Mouse (Mus musculus): ENCODE measurements at regions not wholly inside any gene's neighbourhood (a gene's known extent, or its start where the extent isn't known, plus 50 kb on each side); places are given as distances from the start of the nearest gene placed in this dataset.

- DNase-seq (ENCODE audit: low read depth, low spot score): peak; percentile 65
Measured at GRCm38 (mm10) chr10:71485063-71485762, 137.7 kb downstream of the Ipmk start.

GRCm38 (mm10) chr10:71489791-71490190, 142.2 kb downstream of the Ipmk start:
- no peak for DNase-seq (ENCODE audit: low read depth, low spot score)

- DNase-seq (ENCODE audit: low read depth, low spot score): no peak
Measured at GRCm38 (mm10) chr10:71502096-71502495, 154.5 kb downstream of the Ipmk start.

DNA sequence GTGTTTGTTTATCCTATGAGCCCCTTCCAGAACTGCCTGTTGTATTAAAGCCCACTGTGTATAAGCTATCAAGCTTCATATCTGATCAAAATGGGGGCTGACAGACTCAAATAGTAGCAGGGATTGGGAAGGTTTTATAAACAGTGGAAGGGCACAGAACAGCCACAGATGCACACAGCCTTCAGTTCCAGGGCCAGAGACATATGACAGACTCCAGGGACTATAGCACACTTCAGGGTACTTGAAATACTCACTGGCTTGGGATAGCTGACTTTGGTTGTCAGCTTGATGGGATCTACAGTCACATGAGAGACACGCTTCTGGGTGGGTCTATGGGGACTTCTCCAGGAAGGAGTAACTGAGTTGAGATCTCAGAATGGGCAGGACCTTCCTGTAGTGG, 156.7 kb downstream of the Ipmk start:
- DNase-seq (ENCODE audit: low read depth, low spot score): no peak

DNA sequence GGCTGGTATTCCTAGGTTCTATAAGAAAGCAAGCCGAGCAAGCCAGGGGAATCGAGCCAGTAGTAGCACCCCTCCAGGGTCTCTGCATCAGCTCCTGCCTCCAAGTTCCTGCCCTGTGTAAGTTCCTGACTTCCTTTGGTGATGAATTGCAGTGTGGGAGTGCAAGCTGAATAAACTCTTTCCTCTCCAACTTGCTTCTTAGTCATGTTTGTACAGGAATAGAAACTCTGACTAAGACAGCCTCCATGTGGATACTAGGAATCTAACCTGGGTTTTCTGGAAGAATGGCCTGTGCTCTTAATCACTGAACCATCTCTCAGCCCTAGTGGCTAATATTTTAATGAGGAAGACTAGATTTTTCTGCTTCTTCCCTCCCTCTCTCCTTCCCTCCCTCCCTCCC, 177.7 kb downstream of the Ipmk start:
- DNase-seq (ENCODE audit: low read depth, low spot score): peak; percentile 70

DNA sequence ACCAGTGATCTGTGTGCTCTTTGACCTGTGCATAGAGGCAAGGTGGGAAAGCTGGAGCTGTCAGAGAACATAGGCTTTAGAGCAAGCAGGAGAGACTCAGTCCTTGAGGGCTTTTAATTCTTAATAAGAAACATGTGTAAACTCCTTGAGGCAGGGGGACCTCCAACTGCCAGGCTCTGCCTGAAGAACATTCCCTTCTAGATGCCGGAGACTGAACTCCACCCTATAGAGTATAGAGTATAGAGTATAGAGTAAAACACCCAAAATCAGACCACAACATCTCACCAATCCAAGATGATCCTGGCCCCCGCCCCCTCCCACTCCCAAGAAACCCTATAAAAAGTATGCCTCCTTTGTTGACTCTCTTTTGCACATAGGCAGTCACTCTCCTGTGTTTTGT, 186.2 kb downstream of the Ipmk start:
- DNase-seq (ENCODE audit: low read depth, low spot score): no peak

- no peak for DNase-seq (ENCODE audit: low read depth, low spot score)
Measured at GRCm38 (mm10) chr10:71545489-71545888, 197.9 kb downstream of the Ipmk start.

DNA sequence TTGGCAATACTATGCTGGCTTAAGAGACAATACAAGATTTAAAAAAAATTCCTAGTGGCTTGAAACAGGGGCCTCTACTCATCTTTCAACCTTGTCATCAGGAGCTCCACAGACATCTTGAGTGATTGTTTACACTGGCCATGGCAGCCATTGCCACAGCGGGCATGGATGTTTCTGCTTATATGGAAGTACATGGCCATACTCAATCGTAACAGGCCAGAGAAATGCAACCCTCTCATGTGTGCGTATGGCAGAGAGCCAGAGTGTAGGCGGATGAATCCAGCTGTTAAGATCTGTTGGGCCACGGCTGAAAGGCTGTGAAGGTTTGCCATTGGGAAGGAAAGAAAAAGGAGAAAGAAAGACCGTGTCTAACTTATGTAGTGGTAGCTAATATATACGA, 198.9 kb downstream of the Ipmk start:
- DNase-seq (ENCODE audit: low read depth, low spot score): no peak

GRCm38 (mm10) chr10:71583716-71584115, 236.2 kb downstream of the Ipmk start:
- DNase-seq (ENCODE audit: low read depth, low spot score): no peak

DNA sequence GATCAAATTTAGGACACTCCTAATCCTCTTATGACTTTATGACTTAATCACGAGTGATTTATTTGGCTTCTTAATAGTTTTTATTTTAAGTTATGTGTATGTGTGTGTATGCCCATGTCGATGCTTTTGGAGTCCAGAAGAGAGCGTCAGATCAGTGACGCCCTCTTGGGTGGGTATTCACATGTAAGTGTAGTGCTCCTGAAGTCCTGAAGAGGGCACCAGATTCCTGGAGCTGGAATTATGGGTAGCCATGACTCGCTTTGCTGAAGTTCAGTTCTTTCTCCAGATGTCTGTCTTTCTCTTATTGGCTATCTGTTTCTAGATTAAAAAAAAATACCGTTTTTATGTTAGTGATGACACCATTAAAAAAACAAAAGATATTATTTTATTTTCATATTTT, 251.0 kb downstream of the Ipmk start:
- no peak for DNase-seq (ENCODE audit: low read depth, low spot score)

DNA sequence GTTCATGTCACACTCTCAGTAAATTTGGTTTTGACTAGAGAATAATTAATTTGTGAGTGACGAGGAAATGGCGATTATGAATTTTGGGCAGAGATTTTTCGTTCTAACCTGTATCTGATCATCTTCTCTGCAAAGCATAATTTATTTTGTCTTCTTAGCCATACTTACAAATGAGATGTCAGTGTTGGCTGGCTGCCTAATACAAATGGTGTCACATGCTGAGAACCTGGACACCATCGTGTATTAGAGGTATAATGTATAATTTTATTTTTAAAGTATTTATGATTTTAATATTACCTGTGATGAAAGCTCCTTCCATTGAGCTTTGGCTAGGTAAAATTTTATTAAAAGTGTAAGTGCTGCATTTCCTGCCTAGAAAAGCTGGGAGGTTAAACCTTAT, 266.2 kb downstream of the Ipmk start:
- DNase-seq (ENCODE audit: low read depth, low spot score): no peak

DNA sequence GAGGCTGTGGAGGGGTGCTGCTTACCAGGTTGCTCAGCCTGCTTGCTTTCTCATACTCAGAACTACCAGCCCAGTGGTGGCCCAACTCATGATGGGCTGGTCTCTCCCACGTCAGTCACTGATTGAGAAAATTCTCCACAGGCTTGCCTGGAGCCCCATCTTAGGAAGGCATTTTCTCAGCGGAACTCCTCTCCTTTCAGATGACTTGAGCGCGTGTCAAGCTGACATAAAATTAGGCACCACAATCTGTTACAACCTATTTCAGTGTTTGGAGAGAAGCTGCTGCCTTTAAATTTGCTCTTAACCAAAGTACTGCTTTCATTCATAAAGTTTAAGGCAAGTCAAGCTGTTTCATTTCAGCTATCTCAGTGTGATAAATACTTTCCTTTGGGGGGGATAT, 269.6 kb downstream of the Ipmk start:
- peak; percentile 63 for DNase-seq (ENCODE audit: low read depth, low spot score)

- no peak for DNase-seq (ENCODE audit: low read depth, low spot score)
Measured at GRCm38 (mm10) chr10:71646071-71646470, 298.5 kb downstream of the Ipmk start.

DNA sequence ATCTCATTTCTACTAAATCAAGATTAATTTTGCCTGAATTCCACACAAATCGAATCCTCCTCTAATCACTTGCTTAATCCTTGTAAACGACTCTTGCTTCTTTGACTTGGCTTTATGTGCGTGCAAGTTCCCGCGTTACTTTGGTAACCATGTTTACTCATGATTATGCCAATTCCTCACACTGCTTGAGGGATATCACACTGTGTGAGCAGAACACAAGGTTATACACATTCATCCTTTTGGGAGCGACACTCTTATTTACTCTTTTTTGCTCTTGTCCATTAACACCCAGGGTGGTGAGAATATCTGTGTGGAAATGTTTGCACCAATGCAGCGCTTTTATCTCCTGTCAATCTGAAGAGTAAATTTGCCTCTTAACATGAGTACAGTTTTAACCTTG, 310.0 kb downstream of the Ipmk start:
- DNase-seq (ENCODE audit: low read depth, low spot score): no peak

- DNase-seq (ENCODE audit: low read depth, low spot score): peak; percentile 34
Measured at GRCm38 (mm10) chr10:71663545-71663944, 316.0 kb downstream of the Ipmk start.

GRCm38 (mm10) chr10:71667160-71667571, 319.6 kb downstream of the Ipmk start:
- DNase-seq (ENCODE audit: low read depth, low spot score): peak; percentile 83

DNA sequence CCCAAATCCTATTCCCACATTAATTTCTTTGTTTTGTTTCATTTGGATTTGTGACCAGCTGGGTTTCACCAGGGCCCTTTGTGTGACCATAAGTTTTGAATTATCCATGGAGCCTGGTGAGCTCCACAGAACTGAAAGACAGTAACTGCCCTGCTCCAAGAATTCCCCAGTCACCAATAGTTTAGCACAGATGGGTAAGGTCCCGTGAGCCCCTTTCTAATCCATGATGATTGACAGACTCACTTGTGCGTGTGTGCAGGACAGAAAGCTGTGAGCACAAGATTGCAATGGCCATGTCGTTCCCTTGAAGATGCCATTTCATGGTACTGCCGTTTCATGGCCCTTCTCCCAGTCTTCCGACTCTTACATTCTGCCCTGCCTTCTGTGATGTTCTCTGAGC, 331.7 kb downstream of the Ipmk start:
- no peak for DNase-seq (ENCODE audit: low read depth, low spot score)

DNA sequence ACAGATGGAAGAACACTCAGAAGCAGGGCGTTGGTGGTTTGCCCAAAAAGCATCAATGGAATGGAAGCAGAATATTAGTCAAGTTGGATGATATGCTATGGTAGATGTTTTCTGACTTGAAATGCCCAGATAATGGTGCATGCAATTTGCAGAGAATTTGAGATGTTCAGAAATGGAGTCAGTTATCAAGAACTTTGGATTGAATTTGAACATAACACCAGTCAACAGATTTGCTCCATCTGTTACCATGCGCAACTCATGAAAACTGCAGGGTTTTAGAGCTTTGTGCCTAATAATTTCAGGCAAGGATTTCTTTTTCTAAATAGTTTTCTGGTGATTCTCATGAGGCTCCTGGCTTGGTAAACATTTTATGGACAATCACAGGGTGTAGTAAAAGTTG, 365.9 kb downstream of the Ipmk start:
- DNase-seq (ENCODE audit: low read depth, low spot score): peak; percentile 26

- no peak for DNase-seq (ENCODE audit: low read depth, low spot score)
Measured at GRCm38 (mm10) chr10:71727746-71728145, 380.2 kb downstream of the Ipmk start.

DNA sequence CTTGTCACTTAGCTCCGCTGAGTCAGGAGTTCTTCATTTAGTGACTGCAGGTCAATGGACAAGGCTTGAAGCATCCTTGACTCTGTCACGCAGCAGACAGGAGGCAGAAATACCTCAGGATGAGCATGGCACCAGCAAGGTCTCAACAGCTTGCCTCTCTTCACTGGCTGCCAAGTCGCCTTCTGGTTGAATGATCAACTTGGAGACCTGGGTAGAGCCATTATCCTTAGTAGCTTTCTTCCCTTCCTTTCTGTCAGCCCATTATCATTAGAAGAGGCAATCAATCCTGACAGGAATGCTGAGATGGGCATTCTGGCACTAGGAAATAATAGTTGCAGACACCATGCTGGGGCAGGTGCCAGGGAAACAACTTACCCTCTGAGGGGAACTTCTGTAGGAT, 386.3 kb downstream of the Ipmk start:
- DNase-seq (ENCODE audit: low read depth, low spot score): peak; percentile 15

- DNase-seq (ENCODE audit: low read depth, low spot score): no peak
Measured at GRCm38 (mm10) chr10:71734481-71734880, 386.9 kb downstream of the Ipmk start.

DNA sequence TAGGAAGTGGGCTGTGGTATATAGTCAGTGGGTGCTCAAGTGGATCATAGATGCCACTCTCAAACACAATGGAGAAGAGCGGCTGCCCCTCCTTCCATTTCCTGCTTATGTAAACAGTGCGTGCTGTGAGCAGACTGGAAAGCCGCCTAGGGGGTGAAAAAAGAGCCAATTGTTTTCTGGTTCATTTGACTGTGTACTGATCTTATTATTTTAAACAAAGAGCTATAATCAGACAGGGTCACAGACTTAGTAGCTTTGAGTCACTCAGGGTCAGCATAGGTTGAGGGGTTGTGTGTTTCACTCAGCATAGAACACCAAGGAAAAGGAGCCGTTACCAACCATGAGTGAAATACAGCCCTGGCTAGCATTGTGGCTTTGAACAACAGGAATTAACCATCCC, 390.7 kb downstream of the Ipmk start:
- DNase-seq (ENCODE audit: low read depth, low spot score): no peak

DNA sequence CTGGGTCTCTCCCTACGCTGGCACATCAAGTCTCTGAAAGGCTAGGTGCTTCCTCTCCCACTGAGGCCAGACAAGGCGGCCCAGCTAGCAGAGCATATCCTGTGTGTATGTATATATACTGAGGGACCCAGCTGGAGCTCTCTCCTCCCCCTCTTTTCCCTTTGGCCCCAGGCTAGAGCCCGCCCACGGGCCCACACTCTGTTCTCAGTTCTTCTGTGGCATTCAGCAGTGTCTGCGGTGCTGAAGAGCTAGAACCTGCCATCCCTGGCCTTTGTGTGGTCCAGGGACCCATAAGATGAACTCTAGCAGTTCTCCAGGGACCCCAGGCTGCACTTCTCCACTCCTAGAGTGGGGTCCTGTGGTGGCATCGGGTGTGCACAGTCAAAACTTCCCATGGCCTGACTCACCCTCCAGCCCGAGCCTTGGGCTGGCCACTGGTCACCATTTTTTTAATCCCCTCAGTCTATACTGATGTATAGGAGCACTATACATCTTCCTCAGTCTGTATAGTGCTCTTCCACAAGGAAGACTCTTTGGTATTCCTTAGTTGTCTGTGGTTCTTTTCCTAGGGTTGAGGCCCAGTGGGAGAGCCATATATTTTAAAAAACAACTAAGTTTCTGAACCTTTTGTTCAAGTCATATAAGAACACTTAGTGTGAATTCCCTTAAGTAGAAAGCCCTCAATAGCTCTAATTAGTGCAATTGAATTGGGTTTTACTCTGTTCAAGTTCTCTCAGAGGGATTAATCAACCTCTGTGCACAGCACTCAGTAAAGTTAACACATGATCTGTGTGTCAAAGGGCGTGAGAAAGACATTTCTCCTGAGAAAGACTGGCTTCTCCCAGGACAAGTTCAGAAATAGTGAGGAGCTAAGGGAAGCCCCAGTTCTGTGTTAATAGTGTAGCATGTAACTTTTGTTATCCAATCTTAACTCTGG, 401.3 kb downstream of the Ipmk start:
- DNase-seq (ENCODE audit: low read depth, low spot score): no peak

Data from brain, adult 2 months (tissue).